Mouse (Mus musculus): ENCODE measurements around the gene B4galt1. TPM values are rescaled to one million over a fixed set of nuclear protein-coding genes. Genes with fewer than 3 reads are reported as not detected.

The B4galt1 gene
- polyA plus RNA-seq, 1 experiment from 2014 or later, result 8.3 TPM

DNA sequence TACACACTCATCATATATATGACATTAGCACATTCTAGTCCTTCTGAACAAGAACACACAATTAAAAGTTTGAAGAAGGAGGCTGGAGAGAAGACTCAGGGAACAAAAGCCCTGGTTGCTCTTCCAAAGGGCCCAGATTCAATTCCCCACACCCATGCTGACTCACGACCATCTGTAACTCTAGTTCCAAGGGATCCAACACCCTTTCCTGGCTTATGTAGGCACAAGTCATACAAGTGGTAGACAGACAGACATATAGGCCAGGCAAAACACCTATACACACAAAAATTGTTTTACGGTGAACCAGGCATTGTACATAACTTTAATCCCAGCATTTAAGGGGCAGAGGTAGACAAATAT, 31.3 kb upstream of the B4galt1 start:
- Histone ChIP-seq H3K4me1 (replicated peaks) (no peaks in the 10 kb centered on the region), H3K27ac (no peak overlapping the region), H3K4me2 (replicated peaks) (no peak overlapping the region), H3K9ac (replicated peaks) (no peak overlapping the region), H3K4me3 (replicated peaks) (no peak overlapping the region), H3K9me3 (no peaks in the 10 kb centered on the region), H3K27me3 (no peaks in the 10 kb centered on the region), H3K36me3 (no peaks in the 10 kb centered on the region)
- 88% methylated on average over 2 of the region's 2 CpGs for WGBS
- ATAC-seq, result no peak

DNA sequence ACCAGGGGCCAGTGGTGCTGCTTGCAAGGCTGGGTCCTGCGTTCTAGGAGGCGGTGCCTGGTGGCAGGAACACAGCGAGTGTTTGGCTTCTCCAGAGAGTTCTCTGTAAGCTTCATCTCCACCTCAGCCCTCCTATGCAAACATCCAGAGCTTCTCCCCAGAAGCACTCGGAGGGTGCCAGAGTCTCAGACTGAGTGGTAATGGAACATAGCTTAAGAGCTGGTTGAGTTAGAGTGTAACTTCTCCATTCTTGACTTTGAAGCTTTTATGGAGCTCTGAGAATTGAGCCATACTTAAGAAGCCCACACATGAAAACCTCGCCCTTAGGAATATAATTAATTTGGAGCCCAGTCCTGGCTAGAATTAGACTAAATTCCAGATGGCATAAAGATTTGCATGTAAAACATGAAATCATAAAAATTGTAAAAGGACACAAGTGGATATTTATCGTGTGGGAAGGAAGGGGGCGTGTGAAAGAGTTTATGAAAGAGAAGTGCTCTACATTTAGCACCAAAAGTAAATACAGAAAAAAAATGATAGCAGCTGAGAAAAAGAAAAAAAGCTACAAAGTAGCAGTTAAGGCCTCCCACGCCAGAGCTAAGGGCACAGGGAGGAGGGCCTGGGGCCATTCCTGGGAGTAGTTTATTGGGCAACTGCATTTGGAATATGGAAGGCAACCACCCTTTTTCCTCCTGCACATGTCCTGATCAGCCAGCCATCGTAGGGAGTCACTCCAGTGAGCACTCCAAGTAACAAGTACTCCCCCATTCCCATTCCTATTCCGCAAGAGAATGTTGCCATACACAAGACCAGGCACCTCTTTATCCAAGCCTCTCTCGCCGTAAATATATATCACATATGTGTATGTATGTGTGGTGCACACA, 30.7 kb upstream of the B4galt1 start:
- H3K36me3 ChIP-seq, result no peaks in the 10 kb centered on the region
- H3K9ac ChIP-seq (replicated peaks), result no peak overlapping the region
- H3K4me2 ChIP-seq (replicated peaks), result no peak overlapping the region
- H3K27ac ChIP-seq, result no peak overlapping the region
- WGBS, result 88% methylated on average over 12 of the region's 12 CpGs
- ATAC-seq, result no peak
- no peak overlapping the region for H3K4me3 ChIP-seq (replicated peaks)
- H3K27me3 ChIP-seq, result no peaks in the 10 kb centered on the region
- no peaks in the 10 kb centered on the region for H3K9me3 ChIP-seq
- H3K4me1 ChIP-seq (replicated peaks), result no peaks in the 10 kb centered on the region

DNA sequence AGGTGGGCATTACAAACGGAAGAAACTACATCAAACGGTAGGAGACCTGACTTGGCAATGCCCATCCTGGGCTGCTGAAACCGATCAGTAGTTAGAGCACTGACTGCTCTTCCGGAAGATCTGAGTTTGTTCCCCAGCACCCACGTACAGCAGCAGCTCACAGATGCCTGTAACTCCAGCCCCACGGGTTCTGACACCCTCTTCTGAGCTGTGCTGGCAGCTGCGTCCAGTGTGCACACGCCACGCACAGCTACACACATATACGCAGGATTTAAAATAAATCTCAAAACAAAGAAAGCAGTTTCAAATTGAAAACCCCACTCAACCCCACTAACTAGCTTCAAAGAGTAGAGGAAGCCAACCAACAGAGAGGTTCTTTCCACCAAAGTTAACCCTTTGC, 29.4 kb upstream of the B4galt1 start:
- H3K4me1 ChIP-seq (replicated peaks), result no peaks in the 10 kb centered on the region
- ATAC-seq, result no peak
- no peak overlapping the region for H3K4me2 ChIP-seq (replicated peaks)
- no peaks in the 10 kb centered on the region for H3K9me3 ChIP-seq
- no peak overlapping the region for H3K4me3 ChIP-seq (replicated peaks)
- WGBS, result 87% methylated on average over 10 of the region's 10 CpGs
- no peaks in the 10 kb centered on the region for H3K36me3 ChIP-seq
- no peaks in the 10 kb centered on the region for H3K27me3 ChIP-seq
- no peak overlapping the region for H3K9ac ChIP-seq (replicated peaks)
- no peak overlapping the region for H3K27ac ChIP-seq

DNA sequence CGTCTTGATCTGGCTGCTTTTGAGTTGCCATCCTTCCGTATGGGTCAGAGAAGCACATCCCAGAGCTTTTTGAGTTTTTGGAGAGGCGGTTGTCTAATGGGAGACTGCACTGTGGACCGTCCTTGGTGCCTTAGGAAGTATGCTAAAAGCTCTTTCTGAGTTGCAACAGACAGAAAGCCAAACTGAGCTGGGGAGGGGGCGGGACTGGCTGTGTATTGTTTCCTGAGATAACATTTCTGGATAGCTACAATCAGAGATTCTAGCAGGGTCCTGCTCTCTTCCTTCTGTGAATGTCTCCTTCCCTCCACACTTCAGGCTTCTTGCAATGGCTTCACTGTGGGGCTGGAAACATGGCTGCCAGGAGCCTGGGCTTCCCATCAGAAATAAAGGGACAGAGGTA, 23.7 kb upstream of the B4galt1 start:
- no peak for ATAC-seq
- Histone ChIP-seq H3K4me3 (replicated peaks) (no peak overlapping the region), H3K36me3 (no peaks in the 10 kb centered on the region), H3K4me1 (replicated peaks) (peaks cover 13% of the 10 kb centered on the region), H3K9ac (replicated peaks) (no peak overlapping the region), H3K4me2 (replicated peaks) (no peak overlapping the region), H3K27ac (peak overlapping the region; percentile 25; the same call in 1 of the 2 replicates), H3K27me3 (no peaks in the 10 kb centered on the region), H3K9me3 (no peaks in the 10 kb centered on the region)
- WGBS, result 91% methylated on average over 5 of the region's 5 CpGs

DNA sequence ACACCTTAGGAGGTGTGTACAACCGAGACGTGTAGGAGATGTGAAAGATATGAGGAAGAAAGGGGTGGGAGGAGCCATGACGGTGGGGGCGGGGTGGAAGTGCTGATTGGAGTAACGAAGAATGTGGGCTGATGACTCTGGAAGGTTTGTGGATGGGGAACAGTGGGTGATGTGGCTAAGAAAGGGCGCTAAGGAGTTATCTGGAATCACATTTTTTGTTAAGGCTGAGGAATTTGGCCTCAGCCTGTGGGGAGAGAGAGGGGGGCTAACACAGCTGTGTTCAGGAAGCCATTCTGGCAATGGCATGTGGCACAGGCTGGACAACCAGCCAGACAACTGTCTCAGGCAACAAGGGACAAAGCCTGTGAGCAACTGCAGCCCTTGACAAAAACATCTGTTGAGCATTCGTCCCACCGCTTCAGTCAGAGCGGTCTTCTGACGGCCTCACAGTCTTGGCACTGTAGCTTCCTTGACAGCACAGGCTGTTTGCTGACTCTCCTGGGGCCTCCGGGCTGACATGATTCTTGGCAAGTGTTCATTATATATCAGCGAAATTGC, 23.1 kb upstream of the B4galt1 start:
- H3K27me3 ChIP-seq, result no peaks in the 10 kb centered on the region
- no peak overlapping the region for H3K4me3 ChIP-seq (replicated peaks)
- H3K27ac ChIP-seq, result 0 out of 2 replicates have a peak overlapping the region, but pooled peaks have one; percentile 25
- peak; percentile 63; the same call in 1 of the 2 replicates for ATAC-seq
- WGBS, result 48% methylated on average over 12 of the region's 12 CpGs
- H3K4me1 ChIP-seq (replicated peaks), result peaks cover 13% of the 10 kb centered on the region
- no peak overlapping the region for H3K9ac ChIP-seq (replicated peaks)
- H3K36me3 ChIP-seq, result no peaks in the 10 kb centered on the region
- H3K4me2 ChIP-seq (replicated peaks), result no peak overlapping the region
- no peaks in the 10 kb centered on the region for H3K9me3 ChIP-seq

DNA sequence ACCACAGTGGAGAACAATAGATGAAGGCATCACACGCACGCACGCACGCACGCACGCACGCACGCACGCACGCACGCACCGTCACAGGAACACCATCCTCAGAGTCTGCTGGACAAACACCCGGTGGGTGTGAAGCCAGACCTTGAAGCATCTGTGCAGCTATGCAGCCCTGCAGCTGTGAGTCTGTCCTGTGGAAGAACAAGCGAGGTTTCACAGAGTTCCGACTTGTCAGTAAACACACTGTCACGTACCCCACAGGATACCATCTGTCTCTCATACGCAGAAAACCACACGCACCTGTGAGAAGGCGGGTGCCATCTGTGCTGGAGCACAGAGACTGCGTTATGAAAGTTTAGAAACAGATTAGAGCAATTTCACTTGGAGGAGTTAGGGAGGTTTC, 22.0 kb upstream of the B4galt1 start:
- 91% methylated on average over 20 of the region's 20 CpGs for WGBS
- Histone ChIP-seq H3K9me3 (no peaks in the 10 kb centered on the region), H3K27me3 (no peaks in the 10 kb centered on the region), H3K27ac (no peak overlapping the region), H3K4me2 (replicated peaks) (no peak overlapping the region), H3K9ac (replicated peaks) (no peak overlapping the region), H3K36me3 (no peaks in the 10 kb centered on the region), H3K4me1 (replicated peaks) (peaks cover 13% of the 10 kb centered on the region), H3K4me3 (replicated peaks) (no peak overlapping the region)
- no peak for ATAC-seq

DNA sequence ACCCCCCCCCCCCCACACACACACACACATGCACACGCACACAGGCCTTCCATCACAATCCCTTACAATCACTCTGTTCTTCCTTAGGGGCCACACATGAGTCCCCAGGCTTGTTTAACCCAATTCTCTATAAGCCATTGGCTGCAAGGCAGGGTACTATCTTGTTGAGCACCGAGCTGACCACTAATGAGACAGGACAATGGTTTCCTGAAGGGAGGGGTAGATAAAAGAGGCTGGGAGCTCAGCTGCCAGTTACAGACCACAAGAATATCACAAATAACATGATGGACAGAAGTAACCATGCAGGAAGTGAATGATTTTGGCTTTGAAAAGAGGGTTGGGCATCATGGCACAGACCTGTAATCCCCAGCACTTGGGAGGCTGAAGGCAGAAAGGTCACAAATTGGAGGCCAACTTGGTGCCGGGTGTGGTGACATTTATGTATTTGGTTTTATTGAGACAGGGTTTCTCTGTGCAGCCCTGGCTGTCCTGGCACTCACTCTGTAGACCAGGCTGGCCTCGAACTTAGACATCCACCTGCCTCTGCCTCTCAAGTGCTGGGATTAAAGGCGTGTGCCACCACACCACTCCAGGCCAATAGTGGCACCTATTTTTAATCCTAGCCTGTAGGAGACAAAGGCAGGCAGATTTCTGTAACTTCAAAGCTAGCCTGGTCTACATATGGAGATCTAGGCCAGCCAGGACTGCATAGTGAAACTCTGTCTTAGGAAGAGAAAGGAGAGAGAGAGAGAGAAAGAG, 21.2 kb upstream of the B4galt1 start:
- ATAC-seq, result no peak
- H3K9ac ChIP-seq (replicated peaks), result no peak overlapping the region
- no peak overlapping the region for H3K27ac ChIP-seq
- H3K4me3 ChIP-seq (replicated peaks), result no peak overlapping the region
- 85% methylated on average over 5 of the region's 5 CpGs for WGBS
- H3K9me3 ChIP-seq, result no peaks in the 10 kb centered on the region
- H3K4me2 ChIP-seq (replicated peaks), result no peak overlapping the region
- H3K4me1 ChIP-seq (replicated peaks), result peaks cover 13% of the 10 kb centered on the region
- H3K36me3 ChIP-seq, result no peaks in the 10 kb centered on the region
- H3K27me3 ChIP-seq, result no peaks in the 10 kb centered on the region

DNA sequence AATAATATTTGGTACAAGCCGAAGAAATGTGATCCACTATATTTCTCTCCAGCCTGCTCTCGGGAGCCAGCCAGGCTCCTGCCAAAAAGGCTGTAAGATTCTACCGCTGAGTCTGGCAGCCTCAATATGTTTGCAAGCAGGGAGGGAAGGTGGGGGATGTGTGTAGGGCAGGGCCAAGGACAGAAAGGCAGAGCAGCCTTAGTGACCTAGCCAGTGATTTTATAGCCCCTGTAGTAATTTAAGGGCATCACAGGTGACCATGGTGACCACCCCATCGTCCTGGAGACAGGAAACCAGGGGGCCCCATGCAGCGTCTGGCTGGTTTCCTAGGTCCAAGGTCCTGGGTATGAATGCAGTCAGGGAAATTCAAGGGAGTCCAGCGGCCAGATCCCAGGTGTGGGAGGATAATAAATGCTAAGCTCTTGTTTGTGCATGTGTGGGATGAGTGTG, 20.4 kb upstream of the B4galt1 start:
- Histone ChIP-seq H3K27me3 (no peaks in the 10 kb centered on the region), H3K9ac (replicated peaks) (no peak overlapping the region), H3K4me3 (replicated peaks) (no peak overlapping the region), H3K4me2 (replicated peaks) (no peak overlapping the region), H3K9me3 (no peaks in the 10 kb centered on the region), H3K4me1 (replicated peaks) (peaks cover 13% of the 10 kb centered on the region), H3K36me3 (no peaks in the 10 kb centered on the region), H3K27ac (no peak overlapping the region)
- 57% methylated on average over 6 of the region's 6 CpGs for WGBS
- no peak for ATAC-seq

DNA sequence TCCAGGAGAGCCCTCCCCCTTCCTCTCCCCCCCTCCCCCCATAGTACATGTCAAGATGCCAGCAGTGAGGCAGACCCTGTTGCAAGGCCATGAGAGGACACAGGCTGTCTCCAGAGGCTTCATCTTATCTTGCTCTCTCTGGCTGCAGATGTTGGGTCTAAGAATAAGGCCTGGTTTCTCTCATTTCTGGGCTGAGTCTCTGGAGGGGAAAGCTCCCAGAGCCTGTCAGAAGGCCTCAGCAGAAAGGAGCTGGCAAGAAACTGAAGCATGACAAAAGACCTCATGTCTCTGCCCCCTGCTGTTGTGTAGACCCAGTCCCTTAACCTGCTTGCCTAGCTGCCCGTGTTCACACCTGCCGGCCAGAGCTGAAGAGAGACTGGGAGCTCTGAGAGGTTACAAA, 19.5 kb upstream of the B4galt1 start:
- Histone ChIP-seq H3K4me2 (replicated peaks) (no peak overlapping the region), H3K9ac (replicated peaks) (no peak overlapping the region), H3K9me3 (no peaks in the 10 kb centered on the region), H3K27ac (no peak overlapping the region), H3K4me1 (replicated peaks) (peaks cover 13% of the 10 kb centered on the region), H3K4me3 (replicated peaks) (no peak overlapping the region), H3K36me3 (no peaks in the 10 kb centered on the region), H3K27me3 (no peaks in the 10 kb centered on the region)
- ATAC-seq, result no peak
- 79% methylated on average over 2 of the region's 2 CpGs for WGBS

DNA sequence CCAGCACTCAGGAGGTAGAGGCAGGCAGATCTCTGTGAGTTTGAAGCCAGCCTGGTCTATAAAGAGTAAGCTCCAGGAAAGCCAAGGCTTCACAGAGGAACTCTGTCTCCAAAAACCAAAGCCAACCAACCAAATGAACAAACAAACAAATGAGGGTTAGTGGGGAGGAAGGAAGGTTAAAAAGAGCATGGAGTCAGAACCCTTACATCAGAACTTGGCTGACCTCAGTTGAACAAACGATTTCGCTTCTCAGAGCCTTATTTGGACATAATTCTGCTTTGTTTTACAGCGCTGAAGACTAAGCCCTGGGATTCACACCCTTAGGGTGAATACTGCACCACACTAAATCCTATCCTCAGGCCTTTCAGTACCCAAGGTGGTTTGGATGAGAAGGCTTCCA, 18.3 kb upstream of the B4galt1 start:
- no peak overlapping the region for H3K4me2 ChIP-seq (replicated peaks)
- H3K27me3 ChIP-seq, result no peaks in the 10 kb centered on the region
- no peak overlapping the region for H3K9ac ChIP-seq (replicated peaks)
- peaks cover 9% of the 10 kb centered on the region for H3K4me1 ChIP-seq (replicated peaks)
- no peak for ATAC-seq
- no peaks in the 10 kb centered on the region for H3K9me3 ChIP-seq
- H3K27ac ChIP-seq, result no peak overlapping the region
- H3K36me3 ChIP-seq, result no peaks in the 10 kb centered on the region
- 91% methylated on average over 3 of the region's 3 CpGs for WGBS
- no peak overlapping the region for H3K4me3 ChIP-seq (replicated peaks)

DNA sequence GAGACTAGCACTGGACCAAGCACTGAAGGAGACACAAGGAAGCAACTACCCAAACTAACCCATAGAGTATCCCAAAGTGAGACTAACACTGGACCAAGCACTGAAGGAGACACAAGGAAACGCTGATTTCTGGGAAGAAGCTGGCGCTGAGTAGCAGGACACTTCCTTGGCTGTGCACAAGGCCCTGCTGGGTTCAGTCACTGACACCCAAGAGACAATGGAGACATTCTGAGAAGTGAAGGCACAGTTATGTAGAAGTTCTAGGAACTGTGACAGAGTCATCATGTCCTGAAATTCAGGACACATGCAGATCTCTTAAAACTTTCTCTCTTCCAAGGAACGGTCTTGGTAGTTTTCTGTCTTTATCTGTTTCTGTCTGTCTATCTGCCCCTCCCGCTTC, 16.4 kb upstream of the B4galt1 start:
- no peak overlapping the region for H3K9ac ChIP-seq (replicated peaks)
- no peaks in the 10 kb centered on the region for H3K27me3 ChIP-seq
- H3K4me3 ChIP-seq (replicated peaks), result no peak overlapping the region
- H3K4me2 ChIP-seq (replicated peaks), result no peak overlapping the region
- 0 out of 2 replicates have a peak, but pooled peaks cover 4% of the 10 kb centered on the region for H3K4me1 ChIP-seq (replicated peaks)
- ATAC-seq, result no peak
- 94% methylated on average over 4 of the region's 4 CpGs for WGBS
- H3K36me3 ChIP-seq, result no peaks in the 10 kb centered on the region
- H3K27ac ChIP-seq, result no peak overlapping the region
- no peaks in the 10 kb centered on the region for H3K9me3 ChIP-seq

DNA sequence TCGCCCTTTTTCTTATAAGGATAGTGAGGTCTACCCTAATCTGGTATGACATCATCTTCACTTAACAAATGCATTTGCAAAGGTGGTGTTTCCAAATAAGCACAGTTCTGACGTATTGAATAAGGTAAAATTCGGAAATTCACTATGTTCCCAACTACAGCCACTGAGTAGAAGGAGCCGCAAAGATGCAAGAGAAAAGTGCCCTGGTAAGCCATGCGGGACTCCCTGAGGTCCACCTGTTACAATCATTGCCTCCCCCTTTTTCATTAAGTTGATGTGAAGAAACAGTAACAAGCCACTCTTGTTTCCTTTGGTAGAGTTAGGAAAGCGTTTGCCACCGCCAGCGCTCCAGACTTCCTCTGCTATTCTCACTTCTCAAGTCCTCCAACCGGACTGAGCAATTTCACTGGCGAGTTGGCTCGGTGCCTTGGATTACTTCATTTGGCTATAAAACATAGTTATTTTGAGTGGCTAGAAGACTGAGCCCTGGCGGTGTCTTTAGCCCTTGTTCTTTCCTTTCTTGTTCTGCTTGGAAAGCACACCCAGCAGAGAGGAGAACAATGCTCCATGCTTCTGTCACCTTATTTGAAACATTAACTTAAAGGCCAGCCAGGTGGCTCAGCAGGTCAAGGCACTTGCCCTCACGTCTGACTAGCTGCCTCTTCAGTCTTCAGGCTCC, 14.9 kb upstream of the B4galt1 start:
- Histone ChIP-seq H3K4me1 (replicated peaks) (no peaks in the 10 kb centered on the region), H3K9me3 (no peaks in the 10 kb centered on the region), H3K4me2 (replicated peaks) (no peak overlapping the region), H3K27me3 (no peaks in the 10 kb centered on the region), H3K9ac (replicated peaks) (no peak overlapping the region), H3K4me3 (replicated peaks) (no peak overlapping the region), H3K27ac (no peak overlapping the region), H3K36me3 (no peaks in the 10 kb centered on the region)
- WGBS, result 80% methylated on average over 13 of the region's 13 CpGs
- ATAC-seq, result no peak

All from midbrain, embryonic 13.5 days (tissue).